Mouse (Mus musculus) forebrain, embryonic 12.5 days (tissue): ENCODE results near the gene Supt4a. TPM values are rescaled to one million over a fixed set of nuclear protein-coding genes. Genes with fewer than 3 reads are reported as not detected.

Source experiments
- ATAC-seq: fragments of 200-750 bp; cut with Nextera tagmentation; 2 replicates; pipeline ENCODE4 v1.8.0; 2017; ENCODE audit warnings: moderate TSS enrichment; ENCODE audit not compliant: low FRiP score
- H3K27ac ChIP-seq: fragments of 300-500 bp; sonication (generic); 2 replicates; pipeline ENCODE4 v1.5.1; 2016; ENCODE audit warnings: mild to moderate bottlenecking
- H3K27me3 ChIP-seq: fragments of 300-500 bp; sonication (generic); 2 replicates; pipeline ENCODE4 v1.6.1; 2016; ENCODE audit warnings: mild to moderate bottlenecking
- H3K36me3 ChIP-seq: fragments of 300-500 bp; sonication (generic); replicated peaks from 2 replicates; pipeline ENCODE4 v1.6.1; 2016; ENCODE audit warnings: mild to moderate bottlenecking
- H3K4me1 ChIP-seq: fragments of 300-500 bp; sonication (generic); 2 replicates; pipeline ENCODE4 v1.6.1; 2016
- H3K4me2 ChIP-seq: fragments of 300-500 bp; sonication (generic); 2 replicates; pipeline ENCODE4 v1.6.1; 2016; ENCODE audit warnings: mild to moderate bottlenecking, moderate library complexity
- H3K4me3 ChIP-seq: fragments of 300-500 bp; sonication (generic); replicated peaks from 2 replicates; pipeline ENCODE4 v1.5.1; 2016; ENCODE audit warnings: mild to moderate bottlenecking
- H3K9ac ChIP-seq: fragments of 300-500 bp; sonication (generic); 2 replicates; pipeline ENCODE4 v1.6.1; 2016; ENCODE audit warnings: mild to moderate bottlenecking
- H3K9me3 ChIP-seq: fragments of 300-500 bp; sonication (generic); 2 replicates; pipeline ENCODE4 v1.6.1; 2016
- WGBS: fragments of 180-500 bp; shearing (Covaris S2); methylation state at CpG from one replicate; pipeline ENCODE4 v1.1.7; 2016; 5-methylcytosine and 5-hydroxymethylcytosine counted together
- polyA plus RNA-seq: library from polyadenylated mRNA; unstranded; fragments of >200 nt; fragmentation: Nextera tagmentation; extraction: Ambion mirVana; gene quantifications from 2 replicates; pipeline ENCODE4 v1.2.1, GENCODE M21; 2016

The Supt4a gene
- polyA plus RNA-seq, 1 experiment from 2014 or later = 137 TPM

- H3K9ac ChIP-seq = no peak overlapping the region
- H3K27ac ChIP-seq = no peak overlapping the region
- H3K4me2 ChIP-seq = no peak overlapping the region
- no peaks in the 10 kb centered on the region for H3K9me3 ChIP-seq
- peaks cover 23% of the 10 kb centered on the region for H3K36me3 ChIP-seq
- WGBS = 94% methylated on average over 7 of the region's 7 CpGs
- H3K27me3 ChIP-seq = no peaks in the 10 kb centered on the region
- ATAC-seq = no peak
- H3K4me3 ChIP-seq = no peak overlapping the region
- no peaks in the 10 kb centered on the region for H3K4me1 ChIP-seq
Measured at GRCm38 (mm10) chr11:87747716-87748115, 10.4 kb downstream of the Supt4a start.

DNA sequence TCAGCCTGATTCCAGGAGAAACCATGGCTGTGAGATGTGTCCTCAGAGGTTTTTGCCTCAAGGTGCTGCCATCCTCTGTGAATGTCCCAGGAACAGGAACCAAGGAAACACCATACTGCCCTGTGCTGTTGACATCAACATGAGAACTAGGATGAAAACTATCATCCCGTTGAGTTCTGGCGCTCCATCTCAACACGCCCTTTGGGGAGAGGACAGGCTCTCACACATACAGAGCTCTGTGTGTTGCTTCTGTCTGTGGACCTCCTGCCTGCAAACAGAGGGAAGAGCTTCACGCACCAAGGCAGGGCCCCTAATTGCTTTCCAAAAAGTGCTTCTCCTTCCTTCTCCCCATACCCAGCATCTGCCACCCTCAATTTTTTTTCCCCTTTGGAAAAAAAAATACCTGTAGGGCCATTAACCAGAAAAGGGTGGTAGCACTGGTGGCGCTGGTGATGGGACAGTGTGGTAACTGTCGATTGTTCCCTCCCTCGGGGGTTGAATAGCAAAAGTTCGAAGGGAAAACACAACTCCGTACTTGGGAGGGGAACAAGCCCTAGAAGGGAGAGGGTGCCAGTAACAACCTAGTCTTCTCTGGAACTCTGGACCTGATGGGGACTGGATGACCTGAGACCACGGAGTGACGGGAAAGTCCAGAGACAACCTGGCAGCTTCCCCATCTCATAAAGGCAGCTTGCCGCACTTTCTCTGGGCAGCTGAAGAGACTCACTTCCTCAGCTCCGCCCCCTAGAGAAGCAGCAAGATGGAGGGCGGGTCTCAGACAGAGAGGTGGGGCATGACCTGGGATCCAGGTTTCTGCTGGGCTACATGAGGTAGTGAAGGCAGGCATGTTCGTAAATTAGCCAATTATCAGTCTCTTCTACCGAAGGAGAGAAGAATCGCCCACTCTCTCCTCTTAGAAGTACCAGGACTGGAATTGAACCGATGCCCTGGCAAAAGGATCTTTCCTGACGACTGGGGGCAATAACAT lies 11.1 kb downstream of the Supt4a start:
- H3K4me1 ChIP-seq = no peaks in the 10 kb centered on the region
- no peak overlapping the region for H3K27ac ChIP-seq
- H3K4me2 ChIP-seq = no peak overlapping the region
- no peak for ATAC-seq
- H3K9ac ChIP-seq = no peak overlapping the region
- peaks cover 19% of the 10 kb centered on the region for H3K36me3 ChIP-seq
- WGBS = 39% methylated on average over 19 of the region's 19 CpGs
- no peaks in the 10 kb centered on the region for H3K27me3 ChIP-seq
- no peak overlapping the region for H3K4me3 ChIP-seq
- no peaks in the 10 kb centered on the region for H3K9me3 ChIP-seq

- Histone ChIP-seq H3K27me3 (no peaks in the 10 kb centered on the region), H3K4me1 (no peaks in the 10 kb centered on the region), H3K9ac (no peak overlapping the region), H3K36me3 (peaks cover 10% of the 10 kb centered on the region), H3K9me3 (no peaks in the 10 kb centered on the region), H3K27ac (no peak overlapping the region), H3K4me2 (no peak overlapping the region), H3K4me3 (no peak overlapping the region)
- 69% methylated on average over 18 of the region's 18 CpGs for whole genome bisulfite sequencing
- no peak for ATAC-seq
Measured at GRCm38 (mm10) chr11:87749192-87750042, 12.1 kb downstream of the Supt4a start.

DNA sequence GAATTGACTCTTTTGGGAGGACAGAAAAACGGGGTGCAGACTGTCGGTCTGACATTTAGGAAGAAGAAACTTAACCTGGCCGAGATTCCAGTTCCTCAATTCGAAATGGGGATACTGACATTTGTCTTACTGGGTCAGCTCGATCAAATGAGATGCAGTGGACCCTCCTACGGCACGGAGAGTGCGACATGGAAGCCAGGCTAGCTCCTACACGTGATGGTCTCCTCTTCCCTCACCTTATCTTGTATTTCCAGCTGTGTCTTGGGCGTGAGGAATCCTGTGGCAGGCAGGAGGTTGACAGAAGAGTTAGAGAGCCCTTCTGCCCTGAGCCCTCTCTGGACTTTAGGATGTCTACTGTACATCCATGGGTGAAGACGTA lies 12.7 kb downstream of the Supt4a start:
- Histone ChIP-seq H3K4me1 (no peaks in the 10 kb centered on the region), H3K27me3 (no peaks in the 10 kb centered on the region), H3K27ac (no peak overlapping the region), H3K4me2 (no peak overlapping the region), H3K9me3 (no peaks in the 10 kb centered on the region), H3K36me3 (peaks cover 4% of the 10 kb centered on the region), H3K9ac (no peak overlapping the region), H3K4me3 (no peak overlapping the region)
- ATAC-seq = no peak
- 84% methylated on average over 11 of the region's 11 CpGs for WGBS

DNA sequence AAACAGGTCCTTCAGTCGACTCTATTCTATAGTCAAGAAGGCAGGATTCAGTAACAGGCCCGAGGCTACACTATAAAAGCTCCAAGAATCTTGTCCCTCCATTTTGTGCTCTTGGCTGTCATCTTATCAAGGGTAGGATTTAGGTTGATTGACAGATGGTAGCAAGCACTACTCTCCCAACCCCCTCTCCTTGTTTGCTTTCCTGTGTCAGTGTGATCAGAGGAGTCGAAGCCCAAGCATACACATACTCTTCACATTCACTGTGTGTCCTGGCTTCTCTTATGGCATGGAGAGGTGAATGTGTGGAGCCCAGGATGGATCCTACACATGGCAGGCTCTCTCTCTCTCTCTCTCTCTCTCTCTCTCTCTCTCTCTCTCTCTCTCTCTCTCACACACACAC lies 13.2 kb downstream of the Supt4a start:
- no peaks in the 10 kb centered on the region for H3K36me3 ChIP-seq
- H3K9me3 ChIP-seq = no peaks in the 10 kb centered on the region
- no peak overlapping the region for H3K9ac ChIP-seq
- H3K4me2 ChIP-seq = no peak overlapping the region
- WGBS = 79% methylated on average over 3 of the region's 3 CpGs
- no peak for ATAC-seq
- no peak overlapping the region for H3K4me3 ChIP-seq
- no peaks in the 10 kb centered on the region for H3K27me3 ChIP-seq
- H3K27ac ChIP-seq = no peak overlapping the region
- no peaks in the 10 kb centered on the region for H3K4me1 ChIP-seq

GRCm38 (mm10) chr11:87751031-87751430 lies 13.7 kb downstream of the Supt4a start:
- no peaks in the 10 kb centered on the region for H3K9me3 ChIP-seq
- H3K4me2 ChIP-seq = no peak overlapping the region
- no peak overlapping the region for H3K9ac ChIP-seq
- H3K4me1 ChIP-seq = no peaks in the 10 kb centered on the region
- H3K36me3 ChIP-seq = no peaks in the 10 kb centered on the region
- H3K27ac ChIP-seq = no peak overlapping the region
- H3K27me3 ChIP-seq = no peaks in the 10 kb centered on the region
- ATAC-seq = no peak
- H3K4me3 ChIP-seq = no peak overlapping the region
- WGBS = 84% methylated on average over 8 of the region's 8 CpGs

- no peaks in the 10 kb centered on the region for H3K9me3 ChIP-seq
- H3K27me3 ChIP-seq = no peaks in the 10 kb centered on the region
- no peak for ATAC-seq
- H3K9ac ChIP-seq = no peak overlapping the region
- no peaks in the 10 kb centered on the region for H3K36me3 ChIP-seq
- no peaks in the 10 kb centered on the region for H3K4me1 ChIP-seq
- no peak overlapping the region for H3K4me2 ChIP-seq
- no peak overlapping the region for H3K27ac ChIP-seq
- H3K4me3 ChIP-seq = no peak overlapping the region
- 75% methylated on average over 4 of the region's 4 CpGs for WGBS
Measured at GRCm38 (mm10) chr11:87751491-87751966, 14.2 kb downstream of the Supt4a start.

- ATAC-seq = no peak
- 73% methylated on average over 1 of the region's 1 CpGs for WGBS
- Histone ChIP-seq H3K4me3 (no peak overlapping the region), H3K36me3 (no peaks in the 10 kb centered on the region), H3K27ac (no peak overlapping the region), H3K4me1 (no peaks in the 10 kb centered on the region), H3K27me3 (no peaks in the 10 kb centered on the region), H3K9ac (no peak overlapping the region), H3K9me3 (no peaks in the 10 kb centered on the region), H3K4me2 (no peak overlapping the region)
Measured at GRCm38 (mm10) chr11:87752307-87752706, 15.0 kb downstream of the Supt4a start.

- Histone ChIP-seq H3K4me3 (no peak overlapping the region), H3K9ac (no peak overlapping the region), H3K4me2 (no peak overlapping the region), H3K9me3 (no peaks in the 10 kb centered on the region), H3K27ac (no peak overlapping the region), H3K36me3 (no peaks in the 10 kb centered on the region), H3K27me3 (0 out of 2 replicates have a peak, but pooled peaks cover 2% of the 10 kb centered on the region), H3K4me1 (no peaks in the 10 kb centered on the region)
- WGBS = 86% methylated on average over 8 of the region's 8 CpGs
- no peak for ATAC-seq
Measured at GRCm38 (mm10) chr11:87753255-87753654, 15.9 kb downstream of the Supt4a start.

DNA sequence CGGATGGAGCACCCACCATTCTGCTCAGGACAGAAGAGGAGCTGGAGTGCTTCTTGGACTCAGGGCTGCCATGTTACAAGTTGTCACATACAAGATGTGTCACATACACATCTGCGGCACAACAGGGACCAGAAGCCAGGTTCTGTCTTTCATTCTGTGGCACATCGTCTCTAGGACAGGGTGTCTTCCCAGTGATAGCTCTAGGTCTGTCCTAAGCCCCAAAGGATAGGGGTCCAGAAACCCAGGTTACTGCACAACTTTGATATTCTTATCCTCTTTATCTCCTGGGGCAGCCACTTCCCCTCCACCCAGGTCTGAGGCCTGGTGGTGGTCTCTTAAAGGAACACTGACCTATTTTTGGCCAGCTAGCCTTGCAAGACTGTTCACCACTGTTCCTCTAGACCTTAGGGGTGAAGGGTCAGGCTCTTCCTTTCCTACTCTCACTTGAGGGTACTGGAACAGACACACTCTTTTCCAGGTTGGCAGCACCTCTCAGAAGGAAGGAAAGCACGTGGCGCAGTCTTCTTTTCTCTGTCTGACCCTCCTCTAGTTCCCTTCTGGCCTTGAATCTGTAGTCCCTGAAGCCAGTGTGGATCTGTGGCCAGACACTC lies 16.6 kb downstream of the Supt4a start:
- H3K9ac ChIP-seq = no peak overlapping the region
- 90% methylated on average over 5 of the region's 5 CpGs for WGBS
- no peak overlapping the region for H3K4me2 ChIP-seq
- no peak for ATAC-seq
- no peaks in the 10 kb centered on the region for H3K4me1 ChIP-seq
- H3K36me3 ChIP-seq = no peaks in the 10 kb centered on the region
- H3K9me3 ChIP-seq = no peaks in the 10 kb centered on the region
- no peak overlapping the region for H3K27ac ChIP-seq
- no peak overlapping the region for H3K4me3 ChIP-seq
- 0 out of 2 replicates have a peak, but pooled peaks cover 5% of the 10 kb centered on the region for H3K27me3 ChIP-seq

GRCm38 (mm10) chr11:87754603-87755002 lies 17.3 kb downstream of the Supt4a start:
- H3K27me3 ChIP-seq = 0 out of 2 replicates have a peak, but pooled peaks cover 5% of the 10 kb centered on the region
- no peak for ATAC-seq
- 78% methylated on average over 5 of the region's 5 CpGs for WGBS
- no peaks in the 10 kb centered on the region for H3K36me3 ChIP-seq
- H3K9me3 ChIP-seq = no peaks in the 10 kb centered on the region
- no peak overlapping the region for H3K9ac ChIP-seq
- no peak overlapping the region for H3K4me3 ChIP-seq
- H3K27ac ChIP-seq = no peak overlapping the region
- no peak overlapping the region for H3K4me2 ChIP-seq
- H3K4me1 ChIP-seq = peaks cover under 1% of the 10 kb centered on the region; the same call in 1 of the 2 replicates
